Mouse (Mus musculus): Measurements from ENCODE around the gene A930033H14Rik.

A930033H14Rik gene

GRCm38 (mm10) chr10:69225951-69226350 lies 13.1 kb upstream of the A930033H14Rik start:
- peak in 1 of 2 experiments; percentile 25 for DNase-seq

GRCm38 (mm10) chr10:69225471-69225870 lies 12.6 kb upstream of the A930033H14Rik start:
- DNase-seq, result no peak

- DNase-seq, result no peak
These were observed 11.4 kb upstream of the A930033H14Rik start for GRCm38 (mm10) chr10:69224276-69224675.

- DNase-seq, result no peak
These were observed 10.3 kb upstream of the A930033H14Rik start for GRCm38 (mm10) chr10:69223232-69223631.

- no peak for DNase-seq
These were observed 9.1 kb upstream of the A930033H14Rik start for GRCm38 (mm10) chr10:69221955-69222354.

- DNase-seq, result no peak
These were observed 8.2 kb upstream of the A930033H14Rik start for GRCm38 (mm10) chr10:69221148-69221547.

GRCm38 (mm10) chr10:69220296-69220695 lies 7.4 kb upstream of the A930033H14Rik start:
- DNase-seq, result no peak

- no peak for DNase-seq
These were observed 6.4 kb upstream of the A930033H14Rik start for GRCm38 (mm10) chr10:69219289-69219626.

- peak; percentile 24 to 56 for DNase-seq
These were observed 5.8 kb upstream of the A930033H14Rik start for GRCm38 (mm10) chr10:69218458-69219288.

GRCm38 (mm10) chr10:69217127-69217690 lies 4.3 kb upstream of the A930033H14Rik start:
- DNase-seq, result no peak

- peak in 1 of 2 experiments; percentile 20 for DNase-seq
These were observed 1.1 kb upstream of the A930033H14Rik start for GRCm38 (mm10) chr10:69213986-69214385.

GRCm38 (mm10) chr10:69213451-69213877 lies 566 bp upstream of the A930033H14Rik start:
- peak; percentile 44 to 50 for DNase-seq

GRCm38 (mm10) chr10:69211976-69212375 lies 922 bp downstream of the A930033H14Rik start:
- DNase-seq, result peak; percentile 49 to 50

GRCm38 (mm10) chr10:69211560-69211959 lies 1.3 kb downstream of the A930033H14Rik start:
- peak; percentile 37 to 39 for DNase-seq

GRCm38 (mm10) chr10:69210659-69211058 lies 2.2 kb downstream of the A930033H14Rik start:
- no peak for DNase-seq

- DNase-seq, result no peak
These were observed 2.9 kb downstream of the A930033H14Rik start for GRCm38 (mm10) chr10:69210006-69210405.

- DNase-seq, result no peak
These were observed 4.2 kb downstream of the A930033H14Rik start for GRCm38 (mm10) chr10:69208705-69209104.

- no peak for DNase-seq
These were observed 4.8 kb downstream of the A930033H14Rik start for GRCm38 (mm10) chr10:69207981-69208630.

- no peak for DNase-seq
These were observed 5.4 kb downstream of the A930033H14Rik start for GRCm38 (mm10) chr10:69207481-69207880.

GRCm38 (mm10) chr10:69206081-69206480 lies 6.8 kb downstream of the A930033H14Rik start:
- no peak for DNase-seq

- DNase-seq, result no peak
These were observed 8.1 kb downstream of the A930033H14Rik start for GRCm38 (mm10) chr10:69204677-69205400.

GRCm38 (mm10) chr10:69193721-69194120 lies 19.2 kb downstream of the A930033H14Rik start:
- DNase-seq, result no peak

GRCm38 (mm10) chr10:69192266-69192665 lies 20.6 kb downstream of the A930033H14Rik start:
- DNase-seq, result no peak
